Mouse (Mus musculus) kidney, postnatal 10 days (tissue): ENCODE results near the gene Ppp5c.

ENCODE experiments used
- DNase-seq: peaks from one replicate; pipeline ENCODE4 v3.0.0; 2021; ENCODE audit warnings: mixed read lengths

The Ppp5c gene

GRCm38 (mm10) chr7:17011909-17012590 is 15.7 kb downstream of the Ppp5c start:
- DNase-seq = no peak

GRCm38 (mm10) chr7:17010010-17010347 is 17.7 kb downstream of the Ppp5c start:
- DNase-seq = no peak

- DNase-seq = no peak
These were observed 18.3 kb downstream of the Ppp5c start for GRCm38 (mm10) chr7:17009326-17010009.

- DNase-seq = peak; percentile 68
These were observed 20.4 kb downstream of the Ppp5c start for GRCm38 (mm10) chr7:17007300-17007699.

- peak; percentile 46 for DNase-seq
These were observed 23.0 kb downstream of the Ppp5c start for GRCm38 (mm10) chr7:17004716-17005115.

GRCm38 (mm10) chr7:17003230-17003960 is 24.3 kb downstream of the Ppp5c start:
- DNase-seq = peak; percentile 48

- DNase-seq = peak; percentile 89
These were observed 25.1 kb downstream of the Ppp5c start for GRCm38 (mm10) chr7:17002375-17003195.

GRCm38 (mm10) chr7:16999650-17000049 is 28.1 kb downstream of the Ppp5c start:
- DNase-seq = peak; percentile 90

GRCm38 (mm10) chr7:16999233-16999632 is 28.5 kb downstream of the Ppp5c start:
- no peak for DNase-seq

GRCm38 (mm10) chr7:16995345-16995744 is 32.4 kb downstream of the Ppp5c start:
- DNase-seq = no peak

- peak; percentile 35 for DNase-seq
These were observed 33.3 kb downstream of the Ppp5c start for GRCm38 (mm10) chr7:16994400-16994799.

- DNase-seq = peak; percentile 92
These were observed 33.9 kb downstream of the Ppp5c start for GRCm38 (mm10) chr7:16993651-16994399.

- no peak for DNase-seq
These were observed 35.3 kb downstream of the Ppp5c start, which contains the start of gene Ccdc8 for GRCm38 (mm10) chr7:16992451-16992807. Ccdc8 (plus strand) TSS chr7:16992708.

GRCm38 (mm10) chr7:16991681-16992450 is 35.9 kb downstream of the Ppp5c start:
- DNase-seq = peak; percentile 49

- DNase-seq = peak; percentile 32
These were observed 37.5 kb downstream of the Ppp5c start for GRCm38 (mm10) chr7:16990006-16990744.

GRCm38 (mm10) chr7:16988405-16988804 is 39.3 kb downstream of the Ppp5c start:
- peak; percentile 77 for DNase-seq

GRCm38 (mm10) chr7:16987541-16988149 is 40.1 kb downstream of the Ppp5c start:
- DNase-seq = no peak

- peak; percentile 65 for DNase-seq
These were observed 44.7 kb downstream of the Ppp5c start, which contains the start of gene Gm42372 for GRCm38 (mm10) chr7:16982859-16983568. Gm42372 (plus strand) TSS chr7:16983086.

- DNase-seq = peak; percentile 76
These were observed 47.4 kb downstream of the Ppp5c start for GRCm38 (mm10) chr7:16980348-16980747.
